Mouse (Mus musculus) G1E (cell line): Measurements from ENCODE around the gene Tcp10c.
"Not testable (repeated sequence)": the region's sequence is repeated elsewhere in the genome, so short reads cannot be mapped to it uniquely, and the experiment has no call there.

Source experiments
- CTCF ChIP-seq: IDR thresholded peaks from 2 replicates; pipeline ENCODE4 v1.5.1; 2012; ENCODE audit warnings: low read depth, low read length, inconsistent platforms, mixed read lengths
- GATA1 ChIP-seq: IDR thresholded peaks from 2 replicates; pipeline ENCODE4 v1.6.1; 2012; ENCODE audit warnings: borderline replicate concordance, low read length, inconsistent platforms, mixed read lengths
- POLR2AphosphoS5 ChIP-seq: IDR thresholded peaks from 2 replicates; pipeline ENCODE4 v1.6.1; 2012; ENCODE audit warnings: low read depth, low read length, inconsistent platforms; ENCODE audit not compliant: insufficient replicate concordance
- TAL1 ChIP-seq: conservative IDR thresholded peaks from 2 replicates; pipeline ENCODE4 v1.6.1; 2012; ENCODE audit warnings: low read depth, low read length, inconsistent platforms, mixed read lengths

GRCm38 (mm10) chr17:13402118-13402517 lies 47.7 kb downstream of the Tcp10c start:
- not testable (repeated sequence) for TF ChIP-seq TAL1, CTCF, POLR2AphosphoS5, GATA1
